Mouse (Mus musculus) lung, postnatal 4 days (tissue): ENCODE measurements around the gene Nfkb2.
A peak's percentile ranks its signal among the peaks of the same experiment; 100 is the strongest.

ENCODE experiments used
- DNase-seq, 2 experiments: peaks; one replicate each; pipeline ENCODE4 v3.0.0; 2021

Gene Nfkb2

DNA sequence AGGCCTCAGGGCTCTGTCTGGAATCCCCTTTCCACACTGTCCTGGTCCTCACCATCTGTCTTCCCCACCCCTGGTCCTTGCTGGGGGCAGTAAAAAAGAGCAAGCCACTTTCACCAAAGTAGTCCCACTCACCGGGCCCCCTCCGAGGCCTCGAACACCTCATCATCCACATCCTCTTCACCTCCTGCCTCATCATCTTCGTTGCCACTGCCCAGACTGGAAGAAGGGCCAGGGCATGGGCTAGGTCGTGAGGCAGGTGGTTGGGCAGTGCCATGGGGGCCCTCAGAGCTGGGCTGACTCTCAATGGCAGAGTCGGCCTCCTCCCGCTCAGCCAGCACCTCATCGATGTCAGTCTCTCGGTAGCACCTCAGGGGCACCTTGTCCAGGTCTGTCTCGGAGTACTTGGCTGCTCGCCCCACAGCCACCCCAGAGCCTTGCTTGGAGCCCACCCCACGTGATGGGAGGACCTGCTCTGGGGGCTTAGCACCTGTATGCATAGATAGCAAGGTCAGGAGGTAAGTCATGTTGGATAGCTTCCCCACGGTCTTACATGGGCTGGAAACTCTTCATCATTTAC lies 19.0 kb downstream of the Nfkb2 start:
- DNase-seq, result no peak

DNA sequence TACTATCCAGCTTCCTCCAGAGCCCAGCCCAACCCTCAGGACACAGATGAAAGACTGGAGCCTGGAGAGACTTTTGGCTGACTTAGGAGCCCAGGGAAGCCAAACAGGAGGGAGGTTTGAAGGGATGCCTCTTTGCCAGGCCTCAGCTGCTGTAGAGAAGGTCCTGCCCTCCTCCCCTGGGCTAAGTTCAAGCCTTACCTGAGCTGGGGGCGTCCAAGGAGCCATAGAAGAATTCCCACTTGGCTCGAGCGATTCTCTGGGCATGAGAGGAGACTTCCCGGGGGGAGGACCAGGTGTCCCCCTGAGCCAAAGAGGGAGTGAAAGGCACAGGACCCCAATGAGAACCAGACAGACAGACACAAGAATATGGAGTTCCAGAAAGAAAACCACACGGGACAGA lies 19.6 kb downstream of the Nfkb2 start:
- no peak for DNase-seq

DNA sequence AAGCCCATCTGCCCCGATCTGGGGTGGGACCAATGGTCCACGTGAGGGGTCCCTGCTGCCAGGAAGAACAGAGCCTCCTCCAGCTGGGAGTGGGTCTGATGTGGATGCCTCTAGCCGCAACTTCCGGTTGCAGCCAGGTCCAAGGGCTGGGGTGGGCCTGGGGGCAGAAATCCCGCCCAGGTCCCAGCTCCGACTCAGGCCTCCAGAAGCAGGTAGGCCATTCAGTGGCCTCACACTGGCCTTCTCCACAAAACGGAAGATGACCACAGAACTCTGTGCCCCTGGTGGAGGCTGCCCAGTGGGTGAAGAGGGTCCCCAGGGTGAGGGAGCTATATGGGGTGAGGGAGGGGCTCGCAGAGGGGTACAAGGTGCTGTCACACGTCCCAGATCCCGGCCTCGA lies 20.2 kb downstream of the Nfkb2 start:
- peak in 1 of 2 experiments; percentile 19 for DNase-seq

DNA sequence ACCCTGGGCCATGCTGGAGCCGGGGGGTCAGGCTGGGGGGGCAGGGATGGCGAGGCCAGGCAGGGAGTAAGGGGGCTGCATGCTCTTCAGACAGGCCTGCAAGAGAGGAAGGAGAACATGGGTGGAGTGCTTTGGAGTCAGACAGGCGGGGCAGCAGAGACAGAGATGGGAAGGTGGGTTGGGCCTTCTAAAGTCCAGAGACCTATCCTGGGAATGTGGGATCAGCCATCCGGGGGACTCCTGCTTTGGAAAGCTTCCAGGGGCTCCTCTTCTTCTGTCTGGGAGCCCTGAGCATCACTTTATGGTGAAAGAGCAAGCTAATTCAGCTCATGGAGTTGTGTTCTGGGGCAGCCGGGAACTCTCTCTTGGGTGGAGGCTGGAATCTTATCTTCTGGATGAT lies 20.8 kb downstream of the Nfkb2 start:
- DNase-seq, result no peak

- DNase-seq, result no peak
Observed at GRCm38 (mm10) chr19:46326019-46326755, 22.1 kb downstream of the Nfkb2 start.

- peak; percentile 53 to 54 for DNase-seq
Observed at GRCm38 (mm10) chr19:46326756-46327305, 22.7 kb downstream of the Nfkb2 start, which contains the start of gene Psd. Psd (minus strand) TSS chr19:46327156.

DNA sequence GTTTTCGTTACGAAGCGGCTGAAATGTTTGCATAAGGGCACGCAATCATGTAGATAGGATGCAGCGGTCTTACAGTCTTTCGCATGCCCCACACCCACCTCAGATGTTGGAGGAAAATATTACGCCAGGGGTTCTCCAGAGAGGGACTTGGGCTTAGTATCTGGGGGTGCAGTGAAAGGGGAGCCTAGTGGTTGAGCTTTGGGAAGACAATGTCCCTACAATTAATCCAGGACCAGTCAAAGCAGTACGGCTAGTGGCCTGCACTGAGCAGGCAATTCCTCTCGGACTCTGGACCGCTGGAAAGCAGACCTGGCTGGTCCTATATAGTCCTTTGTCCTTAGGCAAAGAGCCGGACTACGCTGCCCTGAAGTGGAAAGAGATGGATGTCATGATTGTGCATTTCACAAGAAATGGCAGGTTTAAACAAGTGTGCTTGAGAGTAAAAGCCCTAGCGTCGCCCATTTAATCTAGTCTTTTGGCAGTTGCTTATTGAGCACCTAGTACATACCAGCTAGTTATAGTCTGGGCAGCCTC lies 23.5 kb downstream of the Nfkb2 start:
- DNase-seq, result no peak

DNA sequence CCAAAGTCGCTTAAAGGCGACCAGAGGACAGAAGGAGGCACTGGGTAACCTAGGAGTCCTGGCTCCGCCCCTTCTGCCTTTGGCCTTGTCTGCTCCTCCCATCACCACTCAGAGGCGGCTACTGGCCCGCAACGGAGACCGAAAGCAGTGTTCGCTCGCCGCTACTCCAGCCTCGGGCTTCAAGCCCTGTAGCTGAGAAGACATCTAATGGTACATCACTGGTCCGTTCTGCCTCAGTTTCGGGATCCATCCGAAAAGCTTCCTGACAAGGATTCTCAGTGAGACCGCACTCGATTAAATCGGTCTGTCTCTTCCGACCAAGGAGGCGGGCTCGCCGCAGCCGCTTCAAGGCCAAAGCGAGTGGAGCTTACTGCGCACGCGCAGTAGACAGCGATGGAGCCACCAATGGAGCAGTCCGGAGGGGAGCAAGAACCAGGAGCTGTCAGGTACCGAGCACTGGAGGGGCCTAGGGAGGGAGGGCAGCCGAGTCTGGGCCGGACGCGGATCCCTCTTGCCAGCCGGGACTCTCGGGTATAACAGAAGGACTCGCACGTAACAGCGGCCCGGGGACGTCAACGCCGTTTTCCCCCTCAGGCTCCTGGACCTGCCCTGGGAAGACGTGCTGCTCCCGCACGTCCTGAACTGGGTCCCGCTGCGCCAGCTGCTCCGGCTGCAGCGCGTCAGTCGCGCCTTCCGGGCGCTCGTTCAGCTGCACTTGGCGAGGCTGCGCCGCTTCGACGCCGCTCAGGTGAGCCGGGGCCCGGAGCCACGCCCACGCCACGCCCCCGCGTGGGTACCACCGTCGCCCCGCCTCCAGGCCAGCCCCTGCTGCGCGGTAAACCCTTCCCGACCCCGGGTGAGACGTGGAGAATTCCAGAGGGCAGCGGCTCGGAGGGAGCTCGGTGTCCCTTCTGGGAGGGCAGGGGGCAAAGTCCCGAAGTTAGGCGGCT lies 24.2 kb downstream of the Nfkb2 start, which contains the start of gene Fbxl15:
Fbxl15 (plus strand) TSS at position 104 of the 950 bp plus-strand sequence.
- DNase-seq, result peak; percentile 95 to 97

DNA sequence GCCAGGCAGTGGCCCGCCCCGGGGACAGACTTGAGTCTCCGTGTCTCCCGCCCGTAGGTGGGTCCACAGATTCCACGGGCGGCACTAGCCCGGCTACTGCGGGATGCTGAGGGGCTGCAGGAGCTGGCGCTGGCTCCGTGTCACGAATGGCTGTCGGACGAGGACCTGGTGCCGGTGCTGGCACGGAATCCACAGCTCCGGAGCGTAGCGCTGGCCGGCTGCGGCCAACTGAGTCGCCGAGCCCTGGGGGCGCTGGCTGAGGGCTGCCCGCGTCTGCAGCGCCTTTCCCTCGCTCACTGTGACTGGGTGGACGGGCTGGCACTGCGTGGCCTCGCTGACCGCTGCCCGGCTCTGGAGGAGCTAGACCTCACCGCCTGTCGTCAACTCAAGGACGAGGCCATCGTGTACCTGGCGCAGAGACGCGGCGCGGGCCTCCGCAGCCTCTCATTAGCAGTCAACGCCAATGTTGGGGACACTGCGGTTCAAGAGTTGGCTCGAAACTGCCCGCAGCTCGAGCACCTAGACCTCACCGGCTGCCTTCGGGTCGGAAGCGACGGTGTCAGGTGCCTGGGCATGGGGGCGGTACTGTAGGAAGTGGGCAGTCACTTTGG lies 25.0 kb downstream of the Nfkb2 start:
- DNase-seq, result no peak

GRCm38 (mm10) chr19:46329951-46330350 lies 25.8 kb downstream of the Nfkb2 start:
- DNase-seq, result peak; percentile 88 to 92

GRCm38 (mm10) chr19:46330696-46331095 lies 26.6 kb downstream of the Nfkb2 start:
- no peak for DNase-seq

GRCm38 (mm10) chr19:46331326-46331725 lies 27.2 kb downstream of the Nfkb2 start:
- DNase-seq, result no peak

DNA sequence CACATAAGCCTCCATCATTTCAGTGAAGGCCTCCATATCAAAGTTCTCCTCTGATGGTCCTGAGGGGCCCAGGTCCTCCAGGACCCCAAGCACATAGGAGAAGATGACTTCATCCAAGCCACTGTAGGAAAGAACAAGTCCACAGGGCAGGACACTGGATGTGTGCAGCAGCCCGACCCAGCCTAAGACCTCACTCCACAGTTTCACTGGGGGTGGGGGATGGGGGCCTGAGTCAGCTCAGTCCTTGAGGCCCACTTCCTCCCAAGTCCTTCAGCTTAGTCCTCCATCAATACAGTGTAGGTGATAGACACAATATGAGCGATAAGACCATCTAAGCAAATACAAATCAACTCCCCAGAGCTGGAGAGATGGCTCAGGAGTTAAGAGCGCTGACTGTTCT lies 27.8 kb downstream of the Nfkb2 start:
- no peak for DNase-seq

DNA sequence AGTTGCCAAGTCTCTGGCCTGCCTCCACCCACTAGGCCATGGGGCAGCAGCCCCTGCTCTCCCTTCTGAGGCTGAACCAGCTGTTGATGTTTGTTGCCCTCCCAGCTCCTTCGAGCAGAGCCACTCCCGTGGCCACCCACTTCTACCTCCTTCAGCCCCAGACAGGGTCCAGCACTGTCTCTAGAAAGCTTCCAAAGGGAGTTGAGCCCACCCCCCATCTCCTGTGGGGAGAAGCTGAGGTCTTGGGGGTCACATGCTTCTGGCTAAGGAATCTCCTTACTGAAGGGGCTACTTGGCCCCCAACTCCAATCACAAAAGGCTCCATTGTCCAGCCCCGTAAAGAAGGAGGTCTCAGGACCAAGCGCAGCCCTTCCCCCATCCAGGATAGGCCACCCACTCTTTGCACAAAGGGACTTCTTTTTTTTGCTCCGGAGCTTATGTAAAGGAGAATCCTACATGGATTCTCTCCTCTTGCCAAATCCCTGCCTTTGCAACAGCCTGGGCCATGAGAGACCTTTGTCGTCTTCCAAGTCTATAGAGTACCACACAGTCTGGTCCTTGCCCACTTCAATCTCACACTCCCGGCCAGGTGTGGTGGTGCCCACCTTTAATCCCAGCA lies 28.7 kb downstream of the Nfkb2 start:
- DNase-seq, result no peak

DNA sequence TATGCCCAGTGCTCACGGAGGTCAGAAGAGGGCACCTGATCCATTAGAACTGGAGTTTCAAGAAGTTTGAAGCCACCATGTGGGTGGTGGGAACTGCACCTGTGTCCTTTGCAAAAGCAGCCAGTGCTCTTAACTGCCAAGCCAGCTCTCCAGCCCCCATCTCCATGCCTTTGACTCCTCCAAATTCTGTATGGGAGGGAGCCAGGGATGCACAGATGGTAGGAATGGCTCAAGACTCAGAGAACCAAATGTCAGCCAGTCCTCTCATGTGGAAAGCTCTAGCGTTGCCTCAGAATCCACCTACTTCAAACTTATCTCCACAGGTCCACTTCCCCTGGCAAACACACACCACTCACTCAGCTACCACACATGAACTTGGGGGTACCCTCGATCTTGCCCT lies 29.8 kb downstream of the Nfkb2 start:
- DNase-seq, result no peak

- DNase-seq, result no peak
Observed at GRCm38 (mm10) chr19:46337719-46338330, 33.7 kb downstream of the Nfkb2 start.

DNA sequence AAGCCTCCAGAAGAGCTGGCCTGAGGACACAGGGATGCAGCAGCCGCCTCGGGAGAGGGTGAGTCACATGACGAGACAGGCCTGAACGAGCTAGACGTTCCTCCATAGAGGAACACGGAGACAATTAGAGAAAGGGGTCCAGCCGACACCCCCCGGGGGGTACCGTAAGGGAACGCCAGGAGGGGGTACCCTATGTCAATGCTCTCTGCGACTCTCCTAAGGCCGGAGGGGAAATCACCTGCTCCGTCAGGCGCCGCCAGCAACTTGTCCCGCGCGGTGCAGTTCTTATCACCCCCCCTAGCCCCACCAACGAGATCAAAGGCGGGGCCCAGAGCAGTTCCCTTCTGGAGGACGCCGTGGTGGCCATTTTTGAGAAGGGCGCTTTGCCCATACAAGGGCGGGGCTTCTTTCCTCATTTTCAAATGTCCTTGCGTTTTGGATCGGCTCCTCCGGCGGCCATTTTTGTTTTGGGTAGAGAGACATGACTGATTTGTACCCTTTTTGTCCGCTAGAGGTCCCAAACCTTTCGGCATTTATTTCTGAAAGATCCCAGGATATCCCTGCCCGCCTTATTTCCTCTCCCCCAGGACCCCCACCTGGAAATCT lies 34.3 kb downstream of the Nfkb2 start, which contains the start of gene Cuedc2:
Cuedc2 (minus strand) TSS at position 372 of the 606 bp plus-strand sequence.
- DNase-seq, result peak; percentile 96 to 98

DNA sequence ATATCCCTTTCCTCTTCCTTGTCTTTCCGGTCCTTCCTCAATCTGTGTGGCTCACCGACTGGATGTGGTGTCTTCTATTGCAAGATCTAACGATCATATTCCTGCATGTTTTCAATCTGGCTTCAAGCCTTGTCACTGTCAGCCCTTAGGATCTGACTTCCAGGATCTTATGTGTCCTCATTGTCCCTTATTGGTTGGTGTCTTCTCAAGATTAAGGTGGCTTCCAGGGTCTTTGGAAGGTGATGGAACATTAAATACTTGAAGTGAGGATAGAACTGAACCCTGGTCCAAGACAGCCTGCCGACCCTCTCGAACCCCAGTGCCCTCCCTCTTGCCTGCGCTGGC lies 34.8 kb downstream of the Nfkb2 start:
- DNase-seq, result no peak

- DNase-seq, result peak; percentile 76 to 86
Observed at GRCm38 (mm10) chr19:46339287-46339971, 35.3 kb downstream of the Nfkb2 start.

DNA sequence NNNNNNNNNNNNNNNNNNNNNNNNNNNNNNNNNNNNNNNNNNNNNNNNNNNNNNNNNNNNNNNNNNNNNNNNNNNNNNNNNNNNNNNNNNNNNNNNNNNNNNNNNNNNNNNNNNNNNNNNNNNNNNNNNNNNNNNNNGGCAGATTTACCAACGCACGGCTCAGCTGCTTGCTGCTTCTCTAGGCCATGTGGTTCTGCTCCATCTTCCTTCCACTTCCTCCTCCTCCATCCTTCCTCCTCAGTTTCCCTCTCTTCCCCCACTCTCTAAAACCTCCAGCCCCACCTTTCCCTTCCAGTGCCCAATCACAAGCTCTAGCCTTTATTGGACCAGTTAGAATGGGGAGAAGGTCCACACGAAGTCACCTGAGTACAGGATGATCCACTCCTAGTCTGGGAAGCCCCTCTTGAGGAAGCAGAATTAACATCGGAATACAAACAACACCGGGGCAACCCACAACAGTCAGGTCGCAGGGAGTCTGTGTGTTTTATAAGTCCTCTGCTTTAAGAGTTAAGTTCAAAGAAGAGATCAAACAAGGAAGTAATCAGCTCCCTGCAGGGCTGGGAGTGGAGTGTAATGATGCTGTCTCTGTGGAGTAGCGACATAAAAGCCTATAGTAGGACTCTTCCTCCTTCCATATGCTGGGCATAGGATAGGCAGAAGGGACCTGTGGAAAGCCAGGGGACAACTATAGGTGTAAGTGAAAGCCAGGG lies 40.7 kb downstream of the Nfkb2 start:
- no peak for DNase-seq
